In genomic region chr9:67058366-67058765, GRCm38 (mm10) we compare ENCODE assay signal across 13 mouse cellular contexts. TPM values are rescaled to one million over a fixed set of nuclear protein-coding genes. Genes with fewer than 3 reads are reported as not detected.
DNase-seq lines count a peak whose midpoint lies in the region; ATAC-seq and TF ChIP-seq lines count a peak whose summit lies in the region.
"Had no signal": no experiment of that assay in that cellular context is flagged by ENCODE, and none has a peak within 500 bp of the region (broad histone marks: within the 10 kb centered on the region; RNA-seq: fewer than 3 reads in every experiment).

No protein-coding gene starts in this region.

- H3K27me3 ChIP-seq in cerebellum, adult 2 months (ENCODE audit: control insufficient read depth, insufficient read depth, low read length), result no peaks in the 10 kb centered on the region
- no peaks in the 10 kb centered on the region for H3K27me3 ChIP-seq in hindbrain, embryonic 14.5 days (ENCODE audit: control insufficient read depth, insufficient read depth, low read length)
- H3K27me3 ChIP-seq in hindbrain, embryonic 11.5 days (ENCODE audit: control insufficient read depth, insufficient read depth, low read length), result no peaks in the 10 kb centered on the region
- no peaks in the 10 kb centered on the region for H3K27me3 ChIP-seq in stomach, postnatal 0 days (ENCODE audit: control insufficient read depth, insufficient read depth, low read length)
- H3K27me3 ChIP-seq: hindbrain, embryonic 12.5 days; midbrain, embryonic 12.5 days had no signal

- H3K4me1 ChIP-seq in cerebellum, adult 2 months (ENCODE audit: control insufficient read depth, insufficient read depth, low read length), result no peaks in the 10 kb centered on the region
- H3K4me1 ChIP-seq in hindbrain, embryonic 14.5 days (replicated peaks; ENCODE audit: control insufficient read depth, insufficient read depth, low read length), result no peaks in the 10 kb centered on the region
- no peaks in the 10 kb centered on the region for H3K4me1 ChIP-seq in hindbrain, embryonic 11.5 days (replicated peaks; ENCODE audit: control insufficient read depth, insufficient read depth, low read length)
- no peaks in the 10 kb centered on the region for H3K4me1 ChIP-seq in stomach, postnatal 0 days (replicated peaks; ENCODE audit: control insufficient read depth, insufficient read depth)
- H3K4me1 ChIP-seq: hindbrain, embryonic 12.5 days; midbrain, embryonic 12.5 days had no signal

- peak; percentile 14 to 38 for DNase-seq in cerebellum, postnatal 14 days
- no peak for DNase-seq in cerebellum, adult 2 months
- peak; percentile 48 for DNase-seq in hindbrain, embryonic 14.5 days (ENCODE audit: low spot score)
- DNase-seq in hindbrain, embryonic 11.5 days (ENCODE audit: low spot score), result no peak
- peak; percentile 34 for DNase-seq in ovary, postnatal 14 days (ENCODE audit: low spot score)
- DNase-seq in ovary, postnatal 10 days (ENCODE audit: low spot score), result no peak
- DNase-seq in stomach, postnatal 0 days (ENCODE audit: low spot score), result no peak
- no peak for DNase-seq in lung, postnatal 25 days (ENCODE audit: low spot score)
- DNase-seq: thymus, postnatal 36 days had no signal

- 26% methylated on average over 6 of the region's 6 CpGs for WGBS in cerebellum, adult 2 months
- 57% methylated on average over 6 of the region's 6 CpGs for WGBS in hindbrain, embryonic 14.5 days
- 80% methylated on average over 6 of the region's 6 CpGs for WGBS in hindbrain, embryonic 11.5 days
- WGBS in stomach, postnatal 0 days, result 46% methylated on average over 6 of the region's 6 CpGs

- TF ChIP-seq POLR2A in cerebellum, adult 2 months (IDR thresholded peaks at IDR 0.05; ENCODE audit: borderline replicate concordance, insufficient read depth, low read length), result no peak

- H3K4me2 ChIP-seq in hindbrain, embryonic 14.5 days (replicated peaks), result no peak overlapping the region
- no peak overlapping the region for H3K4me2 ChIP-seq in hindbrain, embryonic 11.5 days (replicated peaks; ENCODE audit: low read depth, low read length)
- H3K4me2 ChIP-seq in stomach, postnatal 0 days (replicated peaks; ENCODE audit: low read depth), result no peak overlapping the region
- H3K4me2 ChIP-seq: hindbrain, embryonic 12.5 days; midbrain, embryonic 12.5 days had no signal

- no peak overlapping the region for H3K9ac ChIP-seq in hindbrain, embryonic 14.5 days
- no peak overlapping the region for H3K9ac ChIP-seq in hindbrain, embryonic 11.5 days (ENCODE audit: low read depth, low read length)
- no peak overlapping the region for H3K9ac ChIP-seq in stomach, postnatal 0 days (ENCODE audit: low read length)
- H3K9ac ChIP-seq: hindbrain, embryonic 12.5 days; midbrain, embryonic 12.5 days had no signal

- TF ChIP-seq CTCF in cerebellum, adult 2 months (IDR thresholded peaks at IDR 0.05; ENCODE audit: borderline replicate concordance, insufficient read depth, low read depth, low read length), result no peak
- no peak for TF ChIP-seq CTCF in stomach, postnatal 0 days (IDR thresholded peaks at IDR 0.05; ENCODE audit: low read depth)

- no peaks in the 10 kb centered on the region for H3K9me3 ChIP-seq in hindbrain, embryonic 14.5 days (ENCODE audit: control insufficient read depth, low read length)
- H3K9me3 ChIP-seq in hindbrain, embryonic 11.5 days (ENCODE audit: control insufficient read depth, low read length), result no peaks in the 10 kb centered on the region
- H3K9me3 ChIP-seq in stomach, postnatal 0 days (ENCODE audit: control insufficient read depth, low read length), result no peaks in the 10 kb centered on the region
- H3K9me3 ChIP-seq: hindbrain, embryonic 12.5 days; midbrain, embryonic 12.5 days had no signal

- TF ChIP-seq EP300 in stomach, postnatal 0 days (optimal IDR thresholded peaks at IDR 0.05), result no peak

- H3K27ac ChIP-seq in cerebellum, adult 2 months (ENCODE audit: insufficient read depth, low read length), result no peak overlapping the region
- H3K27ac ChIP-seq in hindbrain, embryonic 14.5 days, result no peak overlapping the region
- no peak overlapping the region for H3K27ac ChIP-seq in hindbrain, embryonic 11.5 days (ENCODE audit: low read depth, low read length)
- H3K27ac ChIP-seq in stomach, postnatal 0 days (replicated peaks), result no peak overlapping the region
- H3K27ac ChIP-seq: hindbrain, embryonic 12.5 days; left cerebral cortex, adult 2 months; midbrain, embryonic 12.5 days had no signal

- no peak for ATAC-seq in hindbrain, embryonic 14.5 days (ENCODE audit: low FRiP score)
- ATAC-seq in hindbrain, embryonic 11.5 days (ENCODE audit: low FRiP score), result no peak
- peak; percentile 36; the same call in 1 of the 2 replicates for ATAC-seq in stomach, postnatal 0 days (ENCODE audit: low FRiP score, low TSS enrichment)
- ATAC-seq: activated CD4-positive, CD25-positive, alpha-beta regulatory T cell, adult 4 months had no signal

- H3K4me3 ChIP-seq in cerebellum, adult 2 months (replicated peaks; ENCODE audit: insufficient read depth, low read depth, low read length), result no peak overlapping the region
- H3K4me3 ChIP-seq in hindbrain, embryonic 14.5 days (replicated peaks; ENCODE audit: low read length), result no peak overlapping the region
- H3K4me3 ChIP-seq in hindbrain, embryonic 11.5 days (ENCODE audit: low read depth, low read length), result no peak overlapping the region
- H3K4me3 ChIP-seq in stomach, postnatal 0 days (ENCODE audit: low read depth, low read length), result no peak overlapping the region
- H3K4me3 ChIP-seq: hindbrain, embryonic 12.5 days; left cerebral cortex, adult 2 months; midbrain, embryonic 12.5 days had no signal

- H3K36me3 ChIP-seq in hindbrain, embryonic 14.5 days (replicated peaks; ENCODE audit: control insufficient read depth, insufficient read depth), result no peaks in the 10 kb centered on the region
- H3K36me3 ChIP-seq in hindbrain, embryonic 11.5 days (ENCODE audit: control insufficient read depth, insufficient read depth, low read length), result no peaks in the 10 kb centered on the region
- H3K36me3 ChIP-seq in stomach, postnatal 0 days (ENCODE audit: control insufficient read depth, insufficient read depth, low read length), result no peaks in the 10 kb centered on the region
- H3K36me3 ChIP-seq: hindbrain, embryonic 12.5 days; midbrain, embryonic 12.5 days had no signal

RNA-seq across cellular contexts. Expression of gene Tpm1, which starts 9.2 kb away (rescaled TPM):
- 157 and 170 TPM in 2 replicates for polyA plus RNA-seq in cerebellum, adult 2 months (2012; rRNA removed)
- polyA plus RNA-seq in hindbrain, embryonic 14.5 days (2014; fragmentation: Nextera tagmentation; extraction: Ambion mirVana), result 163 and 182 TPM in 2 replicates
- 323 and 385 TPM in 2 replicates for polyA plus RNA-seq in hindbrain, embryonic 11.5 days (2014; fragmentation: Nextera tagmentation; extraction: Ambion mirVana)
- 1,738 and 2,538 TPM in 2 replicates for polyA plus RNA-seq in stomach, postnatal 0 days (2015; fragmentation: Nextera tagmentation; extraction: Ambion mirVana)

Comparison
In these comparisons a context has a peak if more than half of its experiments do, and no peak if none do; other contexts are left out.
1. DNase-seq: peak in cerebellum, postnatal 14 days (2 of 2), hindbrain, embryonic 14.5 days (single experiment) and ovary, postnatal 14 days (single experiment); none in cerebellum, adult 2 months (0 of 2), hindbrain, embryonic 11.5 days (single experiment), ovary, postnatal 10 days (single experiment), stomach, postnatal 0 days (single experiment) and lung, postnatal 25 days (single experiment).